Mouse (Mus musculus) liver, embryonic 14.5 days (tissue): ENCODE results near the gene Zmym3. TPM values are rescaled to one million over a fixed set of nuclear protein-coding genes. Genes with fewer than 3 reads are reported as not detected.
A peak's percentile ranks its signal among the peaks of the same experiment; 100 is the strongest.

ENCODE experiments used
- ATAC-seq: fragments of 200-750 bp; cut with Nextera tagmentation; 2 replicates; pipeline ENCODE4 v1.8.0; 2017; ENCODE audit warnings: moderate number of reproducible peaks, mild to moderate bottlenecking, moderate library complexity; ENCODE audit not compliant: insufficient read depth
- DNase-seq, 3 experiments: peaks; one replicate each; pipeline ENCODE4 v3.0.0-alpha.2; 2012 to 2013; ENCODE audit warnings: low read depth in 3 of 3, low spot score in 3 of 3
- H3K27ac ChIP-seq: fragments of 300-500 bp; sonication (generic); 2 replicates; pipeline ENCODE4 v1.5.1; 2014; ENCODE audit warnings: moderate library complexity, mild to moderate bottlenecking, control low read depth, inconsistent platforms
- H3K27me3 ChIP-seq: fragments of 300-500 bp; sonication (generic); 2 replicates; pipeline ENCODE4 v1.6.1; 2014; ENCODE audit warnings: mild to moderate bottlenecking, low read length, moderate library complexity; ENCODE audit not compliant: control insufficient read depth, insufficient read depth
- H3K36me3 ChIP-seq: fragments of 300-500 bp; sonication (generic); replicated peaks from 2 replicates; pipeline ENCODE4 v1.6.1; 2014; ENCODE audit warnings: low read depth; ENCODE audit not compliant: control insufficient read depth, insufficient read depth
- H3K4me1 ChIP-seq, 2 experiments: fragments of 200-500 bp in 1 of 2; fragments of 300-500 bp in 1 of 2; sonication (generic) in 1 of 2; replicated peaks; 2 replicates each; pipeline ENCODE4 v1.6.1; 2012 to 2014; ENCODE audit warnings: antibody characterized with exemption in 1 of 2, inconsistent platforms in 1 of 2, low read length in 1 of 2; ENCODE audit not compliant: control insufficient read depth in 2 of 2, insufficient read depth in 2 of 2
- H3K4me2 ChIP-seq: fragments of 300-500 bp; sonication (generic); 2 replicates; pipeline ENCODE4 v1.6.1; 2014; ENCODE audit warnings: low read depth, mild to moderate bottlenecking, control low read depth, moderate library complexity
- H3K4me3 ChIP-seq, 2 experiments: fragments of 200-500 bp in 1 of 2; fragments of 300-500 bp in 1 of 2; sonication (generic) in 1 of 2; 2 replicates each; pipeline ENCODE4 v1.5.1; 2012 to 2014; ENCODE audit warnings: low read depth in 2 of 2, low read length in 2 of 2, mild to moderate bottlenecking in 2 of 2, control low read depth in 1 of 2, inconsistent platforms in 1 of 2, moderate library complexity in 1 of 2; ENCODE audit not compliant: insufficient read depth in 1 of 2
- H3K9ac ChIP-seq: fragments of 300-500 bp; sonication (generic); replicated peaks from 2 replicates; pipeline ENCODE4 v1.6.1; 2014; ENCODE audit warnings: mild to moderate bottlenecking, control low read depth, moderate library complexity
- H3K9me3 ChIP-seq: fragments of 300-500 bp; sonication (generic); 2 replicates; pipeline ENCODE4 v1.6.1; 2016; ENCODE audit warnings: low read length, mixed read lengths; ENCODE audit not compliant: control insufficient read depth
- CTCF ChIP-seq: IDR thresholded peaks from 2 replicates; pipeline ENCODE4 v1.5.1; 2016; ENCODE audit warnings: antibody characterized with exemption, low read depth, control low read depth
- EP300 ChIP-seq: IDR thresholded peaks from 2 replicates; pipeline ENCODE4 v1.6.1; 2016; ENCODE audit warnings: antibody characterized with exemption, low read depth
- WGBS: fragments of 180-500 bp; shearing (Covaris S2); extraction: QIAGEN DNeasy Blood & Tissue Kit; methylation state at CpG from one replicate; pipeline ENCODE4 v1.1.7; 2014; ENCODE audit not compliant: insufficient replicate concordance; 5-methylcytosine and 5-hydroxymethylcytosine counted together
- polyA plus RNA-seq, 2 experiments: library from polyadenylated mRNA; depleted of rRNA in 1 of 2; stranded (reverse) in 1 of 2; unstranded in 1 of 2; fragments of >200 nt; fragmentation: Nextera tagmentation in 1 of 2; extraction: Ambion mirVana in 1 of 2; gene quantifications; 2 replicates each; pipeline versions ENCODE4 v1.2.1 to v1.2.3; 2012 to 2014

Zmym3 gene
- polyA plus RNA-seq (2012; rRNA removed) (9.6 and 11.4 TPM in 2 replicates), polyA plus RNA-seq (2014; fragmentation: Nextera tagmentation; extraction: Ambion mirVana) (4.3 and 4.4 TPM in 2 replicates)

DNA sequence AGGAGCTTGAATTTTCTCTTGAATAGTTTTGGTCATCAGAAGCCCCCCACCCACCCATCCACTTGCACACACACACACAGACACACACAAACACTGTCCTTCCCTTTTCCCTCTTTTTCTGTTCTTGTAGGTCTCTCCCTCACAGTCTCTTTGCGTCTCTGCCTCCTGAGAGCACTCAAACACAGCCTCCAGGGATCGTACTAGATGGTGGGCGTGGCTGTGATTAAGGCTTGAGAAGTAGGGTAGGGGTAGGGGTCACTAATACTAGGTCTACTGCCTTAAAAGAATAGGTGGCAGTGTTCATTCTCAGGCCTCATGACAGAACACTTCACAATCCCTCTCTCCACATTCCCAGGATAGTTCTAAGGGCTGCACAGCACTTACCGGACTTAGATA, at the start of gene Zmym3:
TSS of gene Zmym3 (minus strand) at position 150 of the 396 bp plus-strand sequence.
- H3K4me2 ChIP-seq = peak within 1 kb of the TSS; percentile 71
- no peak for TF ChIP-seq CTCF
- peaks cover 0 to 4% of the 10 kb centered on the region in 2 experiments; a peak in 1 of 4 replicates for H3K4me1 ChIP-seq
- no peak for ATAC-seq
- no peak for DNase-seq
- peak within 1 kb of the TSS; percentile 73 for H3K9ac ChIP-seq
- no peaks in the 10 kb centered on the region for H3K27me3 ChIP-seq
- H3K9me3 ChIP-seq = no peaks in the 10 kb centered on the region
- H3K36me3 ChIP-seq = no peaks in the 10 kb centered on the region
- WGBS = 32% methylated on average over 4 of the region's 4 CpGs
- H3K27ac ChIP-seq = no peak within 1 kb of the TSS
- H3K4me3 ChIP-seq = peak within 1 kb of the TSS; percentile 66 to 82

DNA sequence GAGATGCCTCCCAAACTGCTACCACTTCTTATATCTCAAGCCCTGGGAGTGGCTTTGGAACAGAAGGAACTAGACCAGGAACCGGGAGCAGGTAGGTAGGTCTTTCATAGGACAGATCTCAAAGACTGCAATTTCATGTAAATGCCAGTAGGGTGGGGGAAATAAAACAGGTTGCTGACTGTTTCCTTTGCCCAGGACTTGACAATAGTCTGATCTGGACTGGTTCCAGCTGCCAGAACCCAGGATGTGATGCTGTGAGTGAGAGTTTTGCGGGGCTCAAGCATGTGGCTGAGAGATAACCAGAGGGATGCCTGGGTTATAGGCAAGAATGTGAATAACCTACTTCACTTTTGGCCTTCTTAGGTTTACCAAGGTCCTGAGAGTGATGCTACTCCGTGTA, 30.9 kb upstream of the Zmym3 start:
- H3K36me3 ChIP-seq = peaks cover 14% of the 10 kb centered on the region
- no peak for ATAC-seq
- H3K27me3 ChIP-seq = no peaks in the 10 kb centered on the region

DNA sequence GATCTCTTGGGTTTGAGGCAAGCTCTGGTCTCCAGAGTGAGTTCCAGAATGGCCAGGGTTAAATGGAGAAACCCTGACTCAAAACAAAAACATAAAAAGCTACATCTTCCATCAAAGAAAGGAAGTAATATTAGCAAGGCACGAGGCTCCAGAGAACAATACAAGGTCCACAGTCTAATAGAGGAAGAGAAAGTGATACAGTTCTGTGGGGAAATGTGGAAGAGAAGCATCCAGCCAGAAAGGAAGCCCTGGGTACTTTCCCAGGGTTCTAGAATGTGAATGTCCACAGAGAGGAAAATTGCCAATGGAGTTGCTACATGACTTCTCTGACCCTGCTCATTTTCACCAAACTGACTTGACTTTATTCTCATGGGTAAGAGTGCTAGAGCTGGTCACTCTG, 30.5 kb upstream of the Zmym3 start:
- TF ChIP-seq CTCF (no peak), EP300 (no peak)
- Histone ChIP-seq H3K9ac (no peak overlapping the region), H3K9me3 (no peaks in the 10 kb centered on the region), H3K36me3 (peaks cover 17% of the 10 kb centered on the region), H3K27me3 (no peaks in the 10 kb centered on the region), H3K4me1 (no peaks in the 10 kb centered on the region), H3K4me2 (no peak overlapping the region), H3K27ac (no peak overlapping the region), H3K4me3 (no peak overlapping the region)
- 33% methylated on average over 1 of the region's 1 CpGs for WGBS
- ATAC-seq = no peak
- no peak for DNase-seq

More for the DNA sequence above, 30.9 kb upstream of the Zmym3 start:
- Histone ChIP-seq H3K9ac (no peak overlapping the region), H3K4me2 (no peak overlapping the region), H3K9me3 (no peaks in the 10 kb centered on the region), H3K4me1 (no peaks in the 10 kb centered on the region), H3K4me3 (no peak overlapping the region), H3K27ac (no peak overlapping the region)
- no peak for DNase-seq
- no peak for TF ChIP-seq EP300
- TF ChIP-seq CTCF = no peak
- 80% methylated on average over 3 of the region's 3 CpGs for WGBS

DNA sequence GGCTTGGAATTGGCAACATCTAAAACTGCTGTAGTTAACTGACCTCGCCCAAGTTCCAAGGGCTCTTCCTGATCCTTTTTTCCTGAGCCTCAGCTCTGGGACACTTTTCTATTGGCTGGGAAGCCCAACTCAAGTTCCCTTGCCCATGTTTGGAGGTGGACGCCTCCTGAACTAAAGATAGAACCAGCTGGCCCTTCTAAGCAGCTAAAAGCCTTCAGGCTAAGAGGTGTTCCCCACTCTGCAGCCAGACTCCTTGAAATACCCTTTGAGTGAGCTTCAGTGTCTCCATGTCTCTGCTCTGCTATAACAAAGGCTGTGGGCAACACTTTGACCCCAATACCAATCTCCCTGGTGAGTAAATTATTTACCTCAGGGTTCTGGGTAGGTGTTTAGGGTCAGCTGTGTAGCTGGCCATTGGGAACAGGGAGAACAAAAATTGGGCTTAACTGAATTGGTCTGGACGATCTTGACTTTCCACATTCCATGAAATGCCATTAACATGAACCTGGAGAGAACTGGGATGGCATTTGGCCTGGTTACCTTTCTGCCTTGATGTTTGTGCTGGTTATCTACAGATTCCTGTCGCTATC, 28.3 kb upstream of the Zmym3 start, which contains the start of gene Itgb1bp2:
TSS of gene Itgb1bp2 (plus strand) at position 203 of the 590 bp plus-strand sequence.
- no peak within 1 kb of the TSS for H3K4me3 ChIP-seq
- ATAC-seq = no peak
- no peaks in the 10 kb centered on the region for H3K9me3 ChIP-seq
- no peak within 1 kb of the TSS for H3K27ac ChIP-seq
- 48% methylated on average over 4 of the region's 4 CpGs for WGBS
- H3K9ac ChIP-seq = no peak within 1 kb of the TSS
- no peak for DNase-seq
- H3K27me3 ChIP-seq = no peaks in the 10 kb centered on the region
- peaks cover 33% of the 10 kb centered on the region for H3K36me3 ChIP-seq
- H3K4me2 ChIP-seq = no peak within 1 kb of the TSS
- TF ChIP-seq EP300 = no peak
- TF ChIP-seq CTCF = no peak
- no peaks in the 10 kb centered on the region for H3K4me1 ChIP-seq

DNA sequence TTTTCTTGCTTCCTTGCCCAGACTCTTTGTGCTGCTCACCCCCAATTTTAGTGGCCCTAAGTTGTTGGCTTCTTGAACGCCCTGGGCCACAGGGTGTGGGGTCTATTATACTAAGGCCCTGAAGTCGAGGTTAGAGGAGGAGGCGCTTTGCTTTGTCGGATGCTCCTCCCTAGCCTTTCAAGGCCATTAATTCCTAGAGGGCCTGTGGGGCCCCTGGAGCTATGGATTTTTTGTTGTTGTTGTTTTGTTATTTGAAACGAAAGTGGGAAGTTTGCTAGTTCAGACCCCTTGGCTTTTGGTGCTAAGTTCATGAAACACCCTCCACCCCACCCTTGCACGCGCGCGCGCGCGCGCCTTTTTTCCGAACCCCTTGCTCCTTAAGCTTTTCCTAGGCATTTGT, 9.3 kb upstream of the Zmym3 start:
- Histone ChIP-seq H3K4me2 (peak overlapping the region; percentile 73), H3K27me3 (no peaks in the 10 kb centered on the region), H3K36me3 (peaks cover 4% of the 10 kb centered on the region), H3K4me3 (peak overlapping the region; percentile 86 to 88), H3K27ac (peak overlapping the region; percentile 79), H3K9ac (peak overlapping the region; percentile 89), H3K9me3 (no peaks in the 10 kb centered on the region), H3K4me1 (peaks cover 0 to 8% of the 10 kb centered on the region in 2 experiments; a peak in 3 of 4 replicates)
- TF ChIP-seq EP300 (no peak), CTCF (no peak)
- DNase-seq (peak in 2 of 3 experiments; percentile 11), ATAC-seq (peak; percentile 55)
- 14% methylated on average over 14 of the region's 14 CpGs for WGBS
